Mouse (Mus musculus) erythroblast, adult 5-6 weeks (primary cell): Measurements from ENCODE around the gene Ddb2. TPM values are rescaled to one million over a fixed set of nuclear protein-coding genes. Genes with fewer than 3 reads are reported as not detected.
"Not testable (repeated sequence)": the region's sequence is repeated elsewhere in the genome, so short reads cannot be mapped to it uniquely, and the experiment has no call there.

Experiments used
- ATAC-seq: replicated peaks from 2 replicates; pipeline ENCODE4 v1.8.0; 2016; ENCODE audit warnings: moderate number of reproducible peaks, mild to moderate bottlenecking, moderate TSS enrichment, inconsistent platforms; ENCODE audit not compliant: poor library complexity, low FRiP score, severe bottlenecking
- total RNA-seq, 2 experiments: library from RNA; stranded (forward) in 1 of 2; stranded (reverse) in 1 of 2; fragments of 150-400 nt in 1 of 2; fragments of 200-764, 138-1000 nt in 1 of 2; gene quantifications; 2 replicates each; pipeline versions ENCODE4 v1.2.3 to v1.2.4; 2015 to 2017; ENCODE audit warnings: low replicate concordance in 2 of 2

The Ddb2 gene
- total RNA-seq, 2 experiments from 2014 or later: 1.7 to 2.5 TPM

DNA sequence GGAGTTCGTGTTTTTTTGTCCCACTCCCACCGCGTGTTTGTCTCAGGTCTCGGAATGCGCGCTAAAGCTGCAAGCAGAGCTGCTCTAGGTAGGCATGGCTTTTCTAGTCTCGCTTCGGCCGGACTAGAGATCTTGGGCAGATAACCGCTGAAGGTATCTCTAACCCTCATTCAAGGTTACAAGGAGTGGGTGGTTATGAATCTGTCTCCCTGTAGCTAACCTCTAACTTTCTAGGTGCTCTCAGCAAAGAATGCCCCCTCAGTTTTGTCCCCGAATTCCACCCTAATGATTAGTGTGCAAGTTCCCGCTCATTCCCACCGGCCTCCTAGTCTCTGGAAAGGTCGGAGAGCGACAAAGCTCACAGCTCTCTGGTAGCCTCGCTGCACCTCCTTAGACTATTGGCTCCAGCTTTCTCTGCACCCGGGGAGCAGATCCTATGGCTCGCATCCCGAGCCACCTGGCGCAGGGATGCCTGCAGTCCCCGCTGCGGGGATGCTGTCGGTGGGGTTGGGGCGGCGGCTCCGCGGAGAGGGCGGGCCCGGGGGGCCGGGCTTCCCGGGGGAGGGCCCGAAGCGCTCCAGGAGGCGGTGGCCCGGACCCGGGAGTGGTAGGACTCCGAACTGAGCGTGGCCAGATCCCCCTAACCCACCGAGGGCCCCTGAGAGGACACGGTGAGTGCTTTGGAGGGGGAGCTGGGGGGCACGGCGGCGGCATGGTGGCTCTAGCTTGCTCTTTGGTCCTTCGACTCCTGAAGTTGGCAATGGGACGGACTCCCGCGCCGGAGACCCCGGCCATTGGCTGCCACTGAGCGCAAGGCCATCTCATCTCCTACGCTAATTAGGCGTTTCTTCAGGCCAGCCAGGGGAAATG lies 19.7 kb upstream of the Ddb2 start:
- ATAC-seq: no peak

GRCm38 (mm10) chr2:91255661-91256150 lies 18.9 kb upstream of the Ddb2 start, which contains the start of gene Pacsin3:
TSS of gene Pacsin3 (plus strand) at chr2:91255954.
- no peak for ATAC-seq

DNA sequence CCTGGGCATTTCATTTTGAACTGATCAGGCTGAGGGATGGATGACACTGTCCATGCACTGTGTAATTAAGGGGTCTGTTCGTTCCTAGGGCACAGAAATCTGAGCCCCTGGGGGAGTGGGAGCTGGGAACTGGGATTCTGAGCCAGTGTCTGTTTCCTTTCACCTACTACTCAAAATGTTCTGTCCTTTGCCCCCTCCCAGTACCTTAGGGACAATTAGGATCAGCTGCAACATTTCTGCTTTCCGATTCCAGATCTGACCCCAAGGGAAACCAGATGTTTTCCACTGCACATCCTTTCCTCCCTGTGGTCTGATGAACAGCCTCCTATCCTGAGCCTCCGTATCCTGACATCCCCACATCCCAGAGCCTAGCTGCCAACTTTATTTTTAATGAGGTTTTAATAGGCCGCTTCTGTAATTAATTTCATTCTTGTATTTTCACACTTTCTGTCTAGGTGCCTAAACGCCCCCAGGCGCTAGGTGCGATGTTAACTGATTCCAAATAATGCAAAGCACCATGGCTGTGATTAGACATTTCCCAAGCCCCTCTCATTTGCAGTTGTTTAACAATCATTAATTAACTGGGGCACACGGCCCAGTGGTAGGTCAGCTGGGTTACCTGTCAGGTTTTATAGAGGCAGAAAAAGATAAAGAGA lies 18.1 kb upstream of the Ddb2 start:
- ATAC-seq: no peak

- ATAC-seq: no peak
Observed at GRCm38 (mm10) chr2:91252512-91252911, 15.7 kb upstream of the Ddb2 start.

DNA sequence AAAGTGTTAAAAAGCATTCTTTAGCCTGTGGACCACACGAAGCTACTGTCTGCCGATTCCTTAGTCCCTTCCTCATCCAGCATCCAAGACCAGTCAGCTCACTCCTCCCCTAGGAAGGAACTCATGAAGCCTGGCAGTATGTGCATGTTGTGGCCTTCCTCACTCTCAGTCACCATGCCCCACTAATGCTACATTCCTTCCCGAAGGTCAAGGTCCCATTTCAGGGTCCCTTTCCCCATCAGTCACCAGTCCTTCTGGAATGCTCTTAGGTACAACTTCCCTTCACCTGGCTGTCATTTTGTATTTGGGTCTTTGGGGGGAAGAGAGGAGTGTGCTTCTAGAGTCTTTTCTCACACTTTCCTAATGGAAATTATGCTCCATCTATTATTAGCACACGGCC lies 15.2 kb upstream of the Ddb2 start:
- no peak for ATAC-seq

GRCm38 (mm10) chr2:91248366-91248765 lies 11.6 kb upstream of the Ddb2 start:
- no peak for ATAC-seq

DNA sequence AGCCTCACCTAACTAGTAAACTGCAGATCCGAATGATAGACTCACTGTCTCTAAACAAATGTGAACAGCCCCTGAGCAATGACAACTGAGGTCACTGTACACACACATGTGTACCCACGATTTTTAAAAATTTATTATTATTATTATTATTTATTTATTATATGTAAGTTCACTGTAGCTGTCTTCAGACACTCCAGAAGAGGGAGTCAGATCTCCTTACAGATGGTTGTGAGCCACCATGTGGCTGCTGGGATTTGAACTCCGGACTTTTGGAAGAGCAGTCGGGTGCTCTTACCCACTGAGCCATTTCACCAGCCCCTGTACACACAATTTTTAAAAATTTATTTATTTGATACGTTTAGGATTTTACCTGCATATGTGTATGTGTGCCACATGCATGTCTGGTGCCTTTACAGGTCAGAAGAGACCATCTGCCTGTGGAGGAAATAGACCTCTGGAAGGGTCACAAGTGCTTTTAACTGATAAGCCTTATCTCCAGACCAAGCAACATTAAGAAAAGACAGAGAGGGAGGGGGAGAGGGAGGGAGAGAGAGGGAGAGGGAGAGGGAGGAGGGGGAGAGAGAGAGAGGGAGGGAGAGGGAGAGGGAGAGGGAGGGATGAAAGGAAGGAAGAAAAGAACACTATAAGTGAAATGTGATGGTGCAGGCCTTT lies 7.9 kb upstream of the Ddb2 start:
- ATAC-seq: no peak; the same call in 1 of the 2 replicates

DNA sequence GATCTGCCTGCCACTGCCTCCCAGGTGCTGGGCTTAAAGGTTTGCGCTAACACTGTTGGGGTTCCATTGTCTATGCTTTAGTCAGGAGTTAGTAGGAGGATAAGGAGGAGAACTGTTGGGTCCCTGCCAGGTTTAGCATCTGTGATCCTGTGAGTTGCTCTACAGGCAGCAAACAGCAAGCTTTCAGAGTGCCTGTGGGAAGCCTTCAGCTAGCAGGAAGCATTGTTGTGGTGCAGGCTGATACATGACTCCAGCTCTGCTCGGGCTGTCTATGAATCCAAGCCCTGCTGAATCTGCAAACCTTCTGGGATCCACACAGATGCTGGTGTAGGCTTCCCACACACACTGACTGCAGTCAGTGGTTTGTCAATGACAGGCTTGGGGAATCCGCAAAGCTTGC lies 6.6 kb upstream of the Ddb2 start:
- ATAC-seq: no peak

- no peak for ATAC-seq
Observed at GRCm38 (mm10) chr2:91242547-91242946, 5.8 kb upstream of the Ddb2 start.

- ATAC-seq: not testable (repeated sequence)
Observed at GRCm38 (mm10) chr2:91237511-91238080, 814 bp upstream of the Ddb2 start.

DNA sequence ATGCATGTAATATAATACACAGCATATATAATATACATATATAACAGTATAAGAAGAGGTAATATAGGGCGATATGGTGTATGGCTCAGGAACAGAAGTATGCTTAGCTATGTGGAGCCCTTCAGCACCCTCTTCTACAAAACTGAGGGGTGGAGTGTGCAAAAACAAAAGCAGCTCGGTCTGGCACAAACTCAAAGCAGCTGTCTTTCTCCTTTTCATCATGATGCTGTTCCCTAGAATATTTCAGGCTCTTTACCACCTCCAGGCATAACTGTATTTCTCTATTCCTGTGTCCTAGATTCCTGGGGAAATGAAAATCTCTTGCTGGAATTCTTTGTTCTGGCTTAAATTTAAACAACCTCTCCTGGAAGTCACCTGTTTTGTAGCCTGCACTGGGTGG lies 7.0 kb downstream of the Ddb2 start:
- no peak for ATAC-seq

DNA sequence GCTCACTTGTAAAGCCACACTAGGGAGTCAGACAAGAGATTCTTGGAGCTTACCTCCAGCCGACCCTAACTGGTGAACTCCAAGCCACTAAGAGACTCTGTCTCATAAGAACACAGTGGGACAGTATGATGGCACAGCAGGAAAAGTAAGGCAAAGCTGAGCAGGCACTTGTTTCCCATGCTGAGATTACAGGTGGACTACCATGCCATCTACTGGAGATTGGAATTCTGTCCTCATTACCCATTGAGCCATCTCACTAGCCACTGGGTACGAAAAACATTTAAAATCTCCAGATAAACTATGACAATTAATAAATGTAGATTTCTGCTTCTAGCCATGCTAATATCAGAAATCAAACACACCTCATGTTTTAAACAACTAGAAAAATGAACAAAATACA lies 13.2 kb downstream of the Ddb2 start:
- no peak for ATAC-seq

DNA sequence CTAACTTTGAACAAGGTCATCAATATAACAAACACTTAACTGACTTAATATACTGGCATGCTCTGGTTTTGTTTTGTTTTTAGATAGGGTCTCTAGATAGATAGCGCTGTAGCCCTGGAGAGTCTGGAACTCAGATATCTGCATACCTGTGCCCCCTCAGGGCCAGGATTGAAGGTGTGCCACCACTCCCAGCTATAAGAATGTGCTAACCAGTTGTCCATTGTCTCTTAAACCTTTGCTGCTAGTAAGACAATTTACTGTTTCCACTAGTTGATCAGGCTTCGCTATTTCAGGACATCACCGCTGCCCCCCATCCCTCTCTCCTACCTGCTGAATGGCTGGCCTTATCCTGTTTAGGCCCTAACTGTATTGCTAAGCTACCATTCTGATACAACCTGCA lies 16.3 kb downstream of the Ddb2 start:
- ATAC-seq: no peak

DNA sequence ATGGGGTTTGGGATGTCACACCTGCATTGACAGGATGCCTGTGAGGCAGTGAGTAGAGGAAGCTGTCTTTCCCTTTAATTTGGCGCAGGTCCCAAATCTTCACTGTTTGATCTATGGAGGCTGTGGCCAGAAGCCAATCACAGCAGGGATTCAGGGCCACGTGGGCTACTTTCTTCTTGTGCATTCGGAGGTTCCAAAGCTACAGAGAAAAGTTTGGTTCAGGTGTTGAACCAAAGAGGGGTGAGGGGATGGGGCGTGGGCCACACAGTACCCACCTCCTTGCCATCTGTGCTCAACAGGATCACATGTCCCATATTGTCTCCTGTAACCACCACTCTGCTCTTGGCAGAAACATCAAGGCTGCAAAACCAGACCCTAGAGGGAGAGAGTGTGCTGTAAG lies 19.8 kb downstream of the Ddb2 start:
- no peak for ATAC-seq

DNA sequence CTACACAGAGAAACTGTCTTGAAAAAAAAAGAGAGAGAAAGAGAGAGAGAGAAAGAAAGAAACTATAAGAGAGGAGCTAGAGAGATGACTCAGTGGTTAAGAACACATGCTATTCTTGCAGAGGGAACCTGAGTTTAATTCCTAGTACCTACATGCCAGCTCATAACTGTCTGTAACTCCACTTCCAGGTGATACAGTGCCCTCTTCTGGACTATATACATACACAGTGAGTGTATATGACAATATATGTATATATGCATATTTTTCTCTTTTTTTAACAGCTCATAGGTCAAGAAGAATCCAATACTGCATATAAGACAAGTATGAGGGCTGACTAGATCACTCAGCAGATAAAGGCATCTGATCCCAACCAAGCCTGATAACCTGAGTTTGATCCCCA lies 23.5 kb downstream of the Ddb2 start:
- no peak for ATAC-seq

DNA sequence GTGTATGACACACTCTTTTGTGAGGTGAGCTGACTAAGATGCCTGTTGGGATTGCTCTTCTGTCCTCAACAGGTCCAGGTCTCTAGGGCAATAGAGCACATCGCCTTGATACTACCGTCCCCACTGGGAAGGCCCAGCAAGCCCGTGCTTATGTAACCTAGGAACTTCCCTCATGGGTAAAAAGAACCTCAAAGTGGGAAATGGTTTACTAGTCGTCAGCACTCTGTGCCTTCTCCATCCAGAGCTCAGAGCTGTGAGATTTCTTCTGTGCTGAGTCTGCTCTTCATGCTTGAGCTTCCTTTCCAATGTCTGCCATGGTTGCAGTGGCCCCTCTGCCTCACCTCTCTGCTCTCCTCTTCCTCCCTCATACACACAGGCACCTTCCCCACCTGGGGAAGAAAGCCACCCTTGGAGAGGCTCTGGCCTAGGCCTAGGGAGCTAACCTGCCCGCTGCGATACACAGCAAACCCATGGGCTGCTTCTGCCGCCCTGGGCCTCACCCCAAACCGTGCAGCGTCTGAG lies 30.5 kb downstream of the Ddb2 start:
- no peak for ATAC-seq

GRCm38 (mm10) chr2:91202972-91203656 lies 33.7 kb downstream of the Ddb2 start:
- ATAC-seq: peak; percentile 60

DNA sequence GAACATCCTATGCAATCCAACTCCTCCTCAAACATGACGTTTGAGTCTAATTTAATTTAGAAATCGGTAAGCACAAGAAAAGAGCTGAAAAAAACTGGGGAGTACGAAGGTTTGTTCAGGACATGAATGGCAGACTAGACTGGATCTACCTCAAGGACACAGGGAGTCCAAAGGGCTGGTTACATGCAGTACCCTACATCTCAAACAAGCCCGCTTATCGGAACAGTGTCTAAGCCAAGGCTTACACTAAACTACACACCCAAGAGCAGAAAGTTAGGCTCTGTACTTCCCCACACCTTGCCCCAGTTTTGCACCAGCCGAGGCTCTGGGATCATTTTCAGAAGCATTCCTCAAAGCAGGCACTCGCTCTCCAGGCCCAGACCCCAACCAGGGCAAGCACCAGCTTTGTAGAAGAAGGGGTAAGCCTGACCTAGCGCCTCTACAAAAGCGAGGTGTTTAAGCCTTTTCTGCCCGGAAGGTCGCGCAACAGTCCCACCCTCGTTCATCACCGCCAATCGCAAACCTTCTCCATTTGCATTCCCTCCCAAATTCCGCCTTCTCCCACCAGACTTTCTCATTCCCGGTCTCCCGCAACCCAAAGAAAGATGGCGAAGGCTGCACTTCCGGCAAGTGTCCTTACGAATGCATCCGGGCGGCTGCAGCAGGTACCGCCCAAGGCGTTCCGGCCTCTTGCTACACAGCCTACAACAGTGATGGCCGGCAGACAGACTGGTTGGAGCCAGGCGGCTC lies 34.4 kb downstream of the Ddb2 start, which contains the start of the genes Nr1h3 and Acp2:
Nr1h3 (minus strand) TSS at position 613 of the 750 bp plus-strand sequence.
Acp2 (plus strand) TSS at position 664 of the 750 bp plus-strand sequence.
- peak; percentile 98 for ATAC-seq

- no peak for ATAC-seq
Observed at GRCm38 (mm10) chr2:91198888-91199287, 37.9 kb downstream of the Ddb2 start.
